Mouse (Mus musculus) ZHBTc4 (cell line): ENCODE results near the gene Rubcnl.

ENCODE experiments used
- DNase-seq: peaks from one replicate; pipeline ENCODE4 v3.0.0-alpha.2; 2011; ENCODE audit warnings: low read depth, low spot score

The Rubcnl gene

GRCm38 (mm10) chr14:75069356-75069979, 53.6 kb downstream of the Rubcnl start:
- no peak for DNase-seq

DNA sequence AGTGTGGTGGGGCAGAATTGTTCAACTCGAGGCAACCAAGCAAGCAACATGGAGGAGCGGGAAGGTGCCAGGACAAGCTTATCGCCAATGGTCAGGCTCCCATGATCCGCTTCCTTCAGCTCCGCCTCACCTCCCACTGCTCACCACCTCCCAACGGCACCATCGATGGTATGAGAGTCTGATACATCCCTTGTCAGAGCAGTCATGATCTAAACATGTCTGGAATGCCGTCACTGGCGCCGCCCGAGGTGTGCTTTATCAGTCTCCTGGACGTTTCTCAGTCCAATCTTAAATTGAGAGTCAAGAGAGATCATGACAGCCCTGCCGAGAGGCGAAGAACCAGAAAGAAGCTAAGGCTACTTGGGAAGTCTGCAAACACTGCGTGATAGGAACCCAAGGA, 55.3 kb downstream of the Rubcnl start:
- peak; percentile 9 for DNase-seq

- DNase-seq: no peak
These were observed 59.7 kb downstream of the Rubcnl start for GRCm38 (mm10) chr14:75075299-75076180.

GRCm38 (mm10) chr14:75077946-75078345, 62.1 kb downstream of the Rubcnl start:
- DNase-seq: no peak
